Mouse (Mus musculus) CH12F3 (cell line): Measurements from ENCODE around the gene Slc13a2.

Source experiments
- in situ Hi-C: fragments of 300-500 bp; cut with MboI; formaldehyde crosslinking; loops from 2 replicates; pipeline ENCODE4 v1.14.3; 2020; ENCODE audit warnings: low sequenced_read_pairs

Gene Slc13a2

DNA sequence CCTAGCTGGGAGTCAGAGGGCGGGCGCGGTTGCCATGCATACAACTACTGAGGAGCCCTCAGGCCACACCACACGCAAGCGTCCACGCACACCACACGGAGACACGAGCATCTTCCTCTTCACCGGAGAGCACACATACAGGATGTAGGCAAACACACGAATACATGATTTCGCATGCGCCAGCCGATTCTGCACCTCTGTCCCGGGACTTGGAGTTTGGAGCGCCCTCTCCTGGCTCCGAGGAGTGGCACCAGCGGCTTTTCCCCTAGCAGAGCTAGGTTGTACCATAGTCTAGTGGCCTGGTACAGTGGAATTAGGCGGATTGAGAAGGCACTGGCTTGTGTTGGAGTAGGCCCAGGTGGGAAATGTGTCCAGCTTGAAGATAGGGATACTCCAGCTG lies 24.6 kb downstream of the Slc13a2 start:
- in situ Hi-C loops = no loop called here

DNA sequence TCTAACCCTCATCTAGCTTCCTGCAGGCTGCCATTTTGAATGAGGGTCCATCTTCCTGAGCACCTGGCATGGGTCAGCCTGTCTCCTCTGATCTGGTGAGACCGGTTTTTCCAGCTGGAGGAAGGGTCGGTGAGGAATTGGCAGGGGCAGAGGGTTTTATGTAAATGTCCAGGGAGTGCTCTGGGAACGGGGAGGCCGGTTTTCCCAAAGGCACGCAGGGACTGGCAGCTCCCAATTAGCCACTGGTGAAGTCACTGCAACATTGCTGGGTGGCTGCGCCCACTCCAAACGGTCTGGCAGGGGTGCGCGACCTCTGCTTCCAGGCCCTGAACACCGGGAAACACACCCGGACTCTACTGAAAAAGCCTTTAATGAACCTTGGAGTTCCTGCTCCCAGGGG lies 25.1 kb downstream of the Slc13a2 start:
- in situ Hi-C loops = no loop called here

DNA sequence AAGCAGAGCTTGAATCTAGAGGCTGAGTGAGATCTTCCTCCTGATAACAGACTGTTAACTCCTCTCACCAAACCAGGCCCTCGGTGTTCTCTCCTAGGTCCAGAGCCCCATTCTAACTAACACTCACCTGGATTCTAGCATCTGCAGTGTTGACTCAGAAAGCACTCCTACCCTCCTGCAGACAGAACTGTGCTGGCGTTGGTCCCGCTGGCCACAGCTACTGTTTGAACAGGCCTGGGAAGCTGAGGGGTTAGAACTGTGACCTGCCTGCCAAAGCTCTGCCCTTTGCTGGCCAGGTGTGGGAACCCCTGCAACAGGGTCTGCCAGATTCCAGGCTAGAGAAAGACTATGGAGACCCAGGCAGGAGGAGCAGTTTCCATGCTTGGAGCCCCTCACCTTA lies 29.3 kb downstream of the Slc13a2 start:
- in situ Hi-C loops = no loop called here

DNA sequence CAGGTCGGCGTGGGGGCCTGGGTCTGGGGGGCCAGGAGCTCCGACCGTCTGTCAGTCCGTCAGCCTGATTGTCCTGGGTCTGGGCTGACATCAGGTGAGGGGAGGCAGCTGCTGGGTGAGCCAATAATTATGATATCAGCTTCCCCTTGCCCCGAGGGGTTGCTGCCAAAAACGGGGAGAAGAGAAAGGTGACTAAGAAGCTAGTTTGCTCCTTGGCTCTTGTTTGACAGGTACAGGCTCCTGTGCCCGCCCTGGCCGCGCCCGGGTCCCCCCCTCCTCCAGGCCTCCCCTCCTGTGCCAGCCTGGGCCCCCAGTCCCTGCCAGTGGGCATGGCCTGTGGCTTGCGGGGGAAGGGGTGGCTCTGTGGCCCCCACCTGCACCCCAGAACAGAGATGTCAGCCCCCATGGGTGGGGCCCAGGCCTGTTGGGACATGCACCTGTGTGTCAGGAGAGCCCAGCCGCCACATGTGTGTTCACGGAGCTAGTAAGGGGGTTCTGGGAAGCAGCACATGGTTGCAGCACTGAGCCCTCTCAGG lies 35.4 kb downstream of the Slc13a2 start, which contains the start of gene Foxn1:
Gene Foxn1 (minus strand): TSS at position 51 of the 536 bp plus-strand sequence.
- in situ Hi-C loops = no loop called here

DNA sequence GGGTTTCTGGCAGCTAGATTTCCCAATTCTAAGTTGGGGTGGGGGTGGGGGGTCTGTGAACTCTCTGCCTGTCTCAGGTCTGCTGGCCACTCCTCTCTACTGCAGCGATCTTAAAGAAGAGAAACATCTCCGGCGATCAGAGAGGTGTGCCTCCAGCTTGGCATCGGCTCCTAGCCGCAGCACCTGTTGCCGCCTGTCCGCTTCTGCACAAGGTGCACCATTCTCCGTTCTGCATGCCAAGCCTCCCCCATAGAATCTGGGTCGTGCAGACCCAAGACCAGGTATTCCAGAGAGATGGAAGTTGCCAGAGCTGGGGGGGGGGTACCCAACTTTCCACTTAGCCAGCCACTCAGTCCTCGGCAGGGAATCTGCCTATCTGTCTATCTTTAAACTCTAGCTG lies 36.2 kb downstream of the Slc13a2 start:
- in situ Hi-C loops = no loop called here

DNA sequence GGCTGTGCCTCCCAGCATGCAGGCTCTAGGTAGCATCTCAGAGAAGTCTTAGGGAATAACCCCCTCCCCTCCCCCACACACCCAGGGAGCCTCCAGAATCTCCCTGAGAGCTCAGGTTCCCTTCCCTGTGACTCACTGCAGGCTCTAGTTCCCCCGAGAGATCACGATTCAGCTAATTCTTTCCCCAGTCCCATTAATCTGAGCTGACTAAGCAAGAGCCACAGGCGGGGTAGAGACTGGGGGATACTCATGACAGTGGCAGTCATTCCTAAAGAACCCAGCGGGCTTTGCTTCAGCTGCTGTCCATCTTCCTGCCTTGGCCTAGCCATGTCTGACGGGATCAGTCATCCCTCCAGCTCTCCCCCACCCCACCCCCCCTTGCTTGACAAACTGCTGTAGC lies 39.3 kb downstream of the Slc13a2 start:
- in situ Hi-C loops = no loop called here

DNA sequence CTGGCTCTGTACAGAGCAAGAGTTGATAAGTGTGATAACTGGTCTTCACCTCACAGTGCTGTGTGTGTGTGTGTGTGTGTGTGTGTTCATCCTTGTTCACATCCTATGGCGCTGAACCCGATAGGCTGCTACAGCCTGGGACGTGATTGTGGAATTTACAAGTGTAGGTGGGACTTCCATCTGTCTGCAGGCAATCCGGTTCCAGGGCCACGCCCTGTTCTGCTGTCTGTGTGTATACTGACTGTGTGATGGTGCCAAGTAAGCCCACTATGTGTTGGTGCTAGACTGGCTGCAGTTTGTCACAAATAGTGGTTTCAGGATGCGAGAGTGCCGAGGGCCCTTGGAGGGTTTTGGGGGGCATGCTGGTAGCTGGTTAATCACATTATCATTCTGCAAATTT lies 39.7 kb downstream of the Slc13a2 start:
- in situ Hi-C loops = no loop called here

DNA sequence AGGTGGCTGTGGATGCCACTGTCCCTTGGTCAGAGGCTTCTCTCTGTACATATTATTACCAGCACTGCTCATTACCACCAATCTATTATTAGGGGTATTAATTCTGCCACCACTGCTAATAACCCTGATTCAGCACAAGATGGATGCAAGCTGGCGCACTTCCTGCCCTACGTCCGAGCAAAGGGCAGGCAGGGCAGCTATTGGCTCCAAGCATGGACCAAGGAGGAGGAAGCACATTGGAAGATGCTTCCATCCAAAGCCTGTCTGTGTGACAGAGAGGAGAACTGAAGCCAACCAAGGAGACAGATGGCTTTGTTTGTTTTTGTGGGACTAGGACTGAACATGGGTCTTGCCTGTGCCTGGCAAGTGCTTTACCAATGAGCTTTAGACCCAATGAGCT lies 41.0 kb downstream of the Slc13a2 start:
- in situ Hi-C loops = no loop called here

DNA sequence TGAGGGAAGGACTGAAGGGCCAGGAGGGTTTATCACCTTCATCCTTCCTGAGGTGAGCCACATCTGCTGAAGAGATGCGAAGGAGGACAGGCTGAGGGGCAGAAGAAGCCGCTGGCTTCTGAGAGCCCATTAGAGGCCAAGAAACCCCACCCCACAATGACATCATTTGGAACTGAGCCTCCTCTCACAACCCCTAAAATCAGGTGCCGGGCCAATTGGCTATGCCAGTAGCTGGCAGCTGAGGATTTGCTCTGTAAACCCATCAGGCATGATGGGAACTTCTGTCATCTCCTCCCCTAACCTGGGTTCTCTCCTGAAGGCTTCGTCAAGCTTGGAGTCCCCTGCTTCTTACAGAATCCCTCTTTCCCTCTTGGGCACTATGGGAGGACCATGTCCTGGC lies 41.7 kb downstream of the Slc13a2 start:
- in situ Hi-C loops = no loop called here

DNA sequence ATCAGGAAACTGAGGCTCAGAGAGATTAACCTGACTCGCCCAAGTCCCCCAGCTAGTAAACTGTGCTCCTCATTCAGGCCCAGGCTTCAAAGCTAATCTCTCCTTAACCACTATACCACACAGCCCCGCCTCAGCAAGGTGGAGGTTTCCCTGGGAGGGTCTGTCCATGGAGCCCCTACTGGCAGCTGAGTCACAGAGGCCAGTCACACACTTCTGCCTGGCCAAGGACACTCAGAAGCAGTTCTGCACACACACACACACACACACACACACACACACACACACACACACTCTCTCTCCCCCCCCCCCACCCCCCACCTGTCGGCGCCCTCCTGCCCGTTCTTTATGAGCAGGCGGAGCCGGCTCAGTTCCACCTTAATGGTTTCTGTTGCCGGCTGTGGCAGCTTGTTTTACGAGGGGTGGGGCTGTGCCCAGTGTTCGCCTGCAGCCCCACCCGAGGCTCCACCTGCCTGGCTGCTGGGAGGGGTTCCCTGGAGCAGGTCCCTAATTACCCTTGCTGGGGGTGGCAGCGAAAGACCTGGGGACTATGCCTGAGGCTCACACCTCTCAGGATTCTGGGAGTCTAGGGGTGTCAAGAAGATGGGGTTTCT lies 44.4 kb downstream of the Slc13a2 start:
- in situ Hi-C loops = no loop called here

DNA sequence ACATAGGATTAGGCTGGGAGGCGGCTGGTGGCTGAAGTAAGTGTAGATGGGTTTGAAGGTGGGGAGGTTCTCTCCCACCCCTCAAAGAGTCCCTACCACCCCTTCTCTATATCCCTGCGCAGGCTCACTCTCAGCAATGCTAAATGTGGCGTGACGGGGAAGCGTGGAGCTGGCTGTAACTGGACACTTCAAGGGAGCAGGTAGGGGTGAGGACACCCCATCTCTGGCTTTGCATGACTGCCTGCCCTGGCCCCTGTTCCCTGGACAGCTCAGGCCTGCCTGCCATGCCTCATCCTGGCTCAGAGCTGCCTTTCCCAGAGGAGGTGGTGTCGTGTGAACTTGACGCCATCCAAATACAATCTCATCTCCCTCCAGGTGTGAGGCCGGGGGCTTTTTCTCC lies 47.9 kb downstream of the Slc13a2 start:
- in situ Hi-C loops = no loop called here

DNA sequence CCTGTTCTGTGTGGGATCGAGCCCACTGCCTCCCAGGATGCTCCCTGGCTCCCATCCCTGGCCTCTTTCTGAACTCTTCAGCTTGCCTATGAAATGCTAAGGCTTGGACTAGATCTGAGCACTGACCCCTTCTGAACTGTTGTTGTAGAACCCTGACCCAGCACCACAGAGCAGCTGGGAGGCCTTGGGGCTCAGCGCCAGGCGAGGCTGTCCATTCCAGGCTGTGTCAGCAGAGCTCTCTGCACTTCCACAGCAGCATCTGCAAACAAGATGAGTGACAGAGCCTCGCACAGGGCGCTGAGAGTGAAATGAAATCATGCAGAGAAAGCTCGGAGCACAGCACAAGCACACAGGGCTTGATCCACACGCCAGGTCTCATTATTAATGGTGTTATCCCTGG lies 49.4 kb downstream of the Slc13a2 start:
- in situ Hi-C loops = no loop called here

DNA sequence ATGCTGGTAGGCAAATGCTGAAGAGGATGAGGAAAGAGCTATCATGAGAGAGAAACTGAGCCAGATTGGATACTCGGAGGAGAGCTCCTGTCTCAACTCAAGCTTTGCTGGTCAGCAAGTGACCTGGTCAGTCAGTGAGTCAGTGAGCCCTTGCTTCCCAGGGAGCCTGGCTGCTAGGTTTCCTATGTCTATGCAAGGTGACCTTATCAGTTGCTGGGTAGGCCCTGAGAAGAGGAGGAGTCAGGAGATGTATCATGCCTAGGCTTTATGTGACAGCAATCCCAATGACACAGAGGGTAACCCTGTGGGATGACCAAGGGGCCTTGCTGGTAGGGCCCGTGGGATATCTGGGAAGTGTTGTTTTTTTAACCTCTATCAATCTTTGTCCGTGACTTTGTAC lies 49.9 kb downstream of the Slc13a2 start:
- in situ Hi-C loops = no loop called here

DNA sequence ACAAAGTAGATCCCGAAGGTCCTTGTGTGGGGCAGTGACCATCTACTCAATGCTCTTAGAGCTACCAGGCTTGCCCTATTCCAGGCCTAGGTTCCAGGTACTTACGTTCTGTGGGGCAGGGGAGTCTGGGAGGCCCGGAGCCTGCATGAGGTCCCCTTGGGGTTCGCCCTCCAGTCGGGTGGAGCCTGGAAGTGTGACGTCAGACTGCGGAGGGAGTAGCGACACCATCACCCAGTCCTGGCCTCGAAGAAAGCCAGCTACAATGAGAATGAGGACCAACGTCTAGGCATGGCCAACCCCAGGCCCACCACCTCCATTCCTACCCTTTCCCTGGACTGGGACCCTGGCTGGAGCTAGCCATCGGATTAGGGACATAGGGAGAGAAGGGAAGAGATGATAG lies 50.3 kb downstream of the Slc13a2 start:
- in situ Hi-C loops = no loop called here

DNA sequence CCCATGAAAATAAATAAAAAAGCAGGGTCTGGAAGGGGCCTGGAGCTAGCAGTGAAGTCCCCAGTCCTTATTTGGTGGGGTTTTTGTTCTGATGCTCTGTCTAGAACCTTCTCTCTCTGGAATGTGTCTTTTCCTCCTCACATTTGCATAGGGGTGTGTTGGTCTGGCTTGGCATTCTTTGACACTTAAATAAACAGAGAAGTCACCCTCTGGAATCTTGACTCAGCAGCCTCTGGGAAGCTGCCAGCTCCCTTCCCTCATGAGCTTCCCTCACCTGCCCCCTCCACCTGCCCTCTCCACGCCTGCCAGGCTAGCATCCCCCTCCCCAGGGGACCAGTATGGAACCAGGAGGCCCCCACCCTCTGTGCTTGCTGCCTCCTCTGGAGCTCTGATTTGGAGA lies 51.6 kb downstream of the Slc13a2 start:
- in situ Hi-C loops = no loop called here

DNA sequence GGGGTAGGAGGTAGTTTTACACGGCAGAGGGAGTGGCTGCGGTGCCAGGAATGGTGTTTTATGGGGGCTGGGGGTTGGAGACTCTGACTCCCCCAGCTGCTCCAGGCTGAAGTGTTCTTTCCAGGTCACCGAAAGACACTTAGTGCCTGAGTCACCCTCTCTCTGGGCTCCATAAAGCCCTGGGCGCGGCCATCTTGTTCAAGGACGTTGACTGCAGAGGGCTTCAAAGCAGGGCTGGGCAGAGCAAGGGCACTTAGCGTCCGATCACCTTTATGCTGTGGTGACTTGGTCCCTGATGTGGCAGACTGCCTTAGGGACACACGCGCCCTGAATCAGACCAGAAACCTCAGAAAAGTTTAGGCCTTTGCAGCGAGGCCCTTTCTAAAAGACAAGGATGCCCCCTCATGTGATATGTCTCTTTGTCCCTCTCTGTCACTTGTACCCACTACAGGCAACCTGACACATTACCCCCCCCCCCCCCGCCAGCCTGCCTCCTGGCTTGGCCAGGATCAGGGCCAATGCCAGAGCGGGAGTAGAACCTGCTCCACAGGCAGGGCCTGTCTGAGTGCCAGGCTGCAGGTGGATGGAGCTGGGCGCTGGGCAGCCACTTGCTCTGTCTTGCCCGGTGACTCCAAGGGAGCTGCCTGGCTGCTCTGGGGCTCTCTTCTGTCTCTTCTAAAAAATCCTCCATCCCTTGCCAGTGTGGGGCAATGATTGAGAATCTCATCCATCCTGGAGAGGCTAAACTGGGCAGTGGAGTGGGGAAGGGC lies 54.4 kb downstream of the Slc13a2 start:
- in situ Hi-C loops = no loop called here

DNA sequence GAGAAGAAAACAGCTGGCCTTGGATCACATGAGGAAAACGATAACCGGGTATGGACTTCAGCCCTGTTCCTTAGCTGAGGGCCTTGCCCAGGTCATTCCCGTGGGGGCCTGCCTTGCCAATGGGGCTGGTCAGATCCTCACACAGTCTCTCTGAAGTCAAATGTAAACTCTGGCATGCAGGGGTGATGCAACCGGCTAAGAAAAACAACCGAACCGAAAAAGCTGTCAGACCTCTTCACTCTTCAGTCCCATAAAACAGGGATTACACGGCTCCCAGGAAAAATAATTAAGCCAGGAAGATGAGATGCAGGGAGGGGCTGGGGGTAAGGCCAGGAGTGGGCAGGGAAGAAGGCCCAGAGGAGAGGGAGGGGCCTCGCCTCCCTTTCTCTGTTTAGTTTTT lies 57.9 kb downstream of the Slc13a2 start:
- in situ Hi-C loops = no loop called here

DNA sequence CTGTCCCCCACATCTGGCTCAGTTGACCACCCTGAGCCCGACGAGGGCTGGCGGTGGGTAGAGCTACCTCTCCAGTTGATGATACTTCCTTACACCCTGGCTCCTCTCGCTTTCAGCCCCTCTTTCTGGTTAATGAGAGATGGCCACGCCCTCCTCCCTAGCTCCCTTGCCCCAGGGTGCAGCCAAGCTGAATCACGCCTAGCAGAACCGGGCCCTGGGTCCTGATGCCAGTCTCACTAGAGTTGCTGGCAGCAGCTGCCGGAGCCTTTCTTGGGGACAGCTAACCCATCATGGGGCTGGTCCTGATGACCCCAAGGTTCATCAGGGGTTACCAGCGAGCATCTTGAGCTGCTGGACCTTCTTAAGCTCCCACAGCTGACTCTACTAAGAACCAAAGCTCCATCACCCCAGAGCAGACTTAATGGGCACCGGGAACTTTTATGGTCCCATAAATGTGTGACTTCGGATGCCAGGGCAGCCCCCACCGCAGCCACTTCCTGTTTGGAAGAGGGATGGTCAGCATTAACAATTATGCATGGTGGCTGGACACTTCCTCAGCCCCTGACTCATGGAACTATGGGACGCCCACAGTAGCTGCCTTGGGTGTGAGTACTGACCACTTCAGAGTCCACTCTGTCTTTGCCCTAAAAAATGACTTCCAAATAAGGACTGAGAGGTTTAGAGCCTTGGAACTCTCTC lies 58.6 kb downstream of the Slc13a2 start:
- in situ Hi-C loops = no loop called here

DNA sequence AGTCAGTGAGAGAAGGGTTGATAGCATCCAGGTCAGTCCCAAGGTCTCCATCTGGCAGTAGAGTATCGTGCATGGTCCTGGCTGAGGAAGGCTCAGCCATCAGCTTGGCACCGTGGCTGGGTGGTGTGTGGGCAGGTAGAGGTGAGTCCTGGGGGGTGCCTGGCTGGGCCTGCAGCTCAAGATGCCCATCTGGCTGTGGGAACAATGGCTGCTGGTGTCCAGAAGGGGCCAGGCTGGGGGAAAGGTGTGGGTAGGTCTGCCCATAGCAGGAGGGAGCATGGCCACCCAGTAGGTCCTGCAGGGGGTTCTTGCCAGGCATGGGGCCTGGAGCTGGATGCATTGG lies 61.3 kb downstream of the Slc13a2 start:
- in situ Hi-C loops = no loop called here

DNA sequence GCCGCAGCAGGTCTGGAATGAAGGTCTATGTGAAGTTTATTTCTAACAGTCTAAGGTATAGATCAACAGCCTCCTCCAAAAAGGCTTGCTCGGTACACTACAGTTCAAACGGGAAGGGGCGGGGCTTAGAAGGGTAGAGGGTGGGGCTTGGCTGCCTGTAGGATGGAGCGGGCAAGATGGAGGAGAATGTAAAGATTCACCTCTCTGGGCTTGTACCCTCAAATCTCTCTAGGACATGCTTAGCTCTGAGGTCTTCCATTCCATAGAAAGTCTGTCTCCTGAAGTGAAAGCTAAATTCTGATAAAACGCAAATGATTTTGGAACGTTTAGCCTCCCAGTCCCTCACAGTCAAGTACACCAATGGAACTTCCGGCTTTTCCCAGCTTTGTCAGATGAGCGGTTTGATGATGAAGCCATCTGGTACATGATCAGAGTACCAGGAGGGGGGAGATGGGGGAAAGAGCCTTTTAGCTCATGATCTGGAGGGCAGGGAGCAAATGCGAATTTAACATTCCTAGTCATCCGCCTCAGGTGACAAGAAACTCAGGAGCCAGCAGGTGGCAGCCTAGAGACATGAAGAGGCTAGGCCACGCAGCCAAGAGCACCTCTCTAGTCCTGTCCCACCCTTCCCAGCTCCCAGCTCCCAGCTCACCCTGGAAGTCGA lies 61.8 kb downstream of the Slc13a2 start:
- in situ Hi-C loops = no loop called here

DNA sequence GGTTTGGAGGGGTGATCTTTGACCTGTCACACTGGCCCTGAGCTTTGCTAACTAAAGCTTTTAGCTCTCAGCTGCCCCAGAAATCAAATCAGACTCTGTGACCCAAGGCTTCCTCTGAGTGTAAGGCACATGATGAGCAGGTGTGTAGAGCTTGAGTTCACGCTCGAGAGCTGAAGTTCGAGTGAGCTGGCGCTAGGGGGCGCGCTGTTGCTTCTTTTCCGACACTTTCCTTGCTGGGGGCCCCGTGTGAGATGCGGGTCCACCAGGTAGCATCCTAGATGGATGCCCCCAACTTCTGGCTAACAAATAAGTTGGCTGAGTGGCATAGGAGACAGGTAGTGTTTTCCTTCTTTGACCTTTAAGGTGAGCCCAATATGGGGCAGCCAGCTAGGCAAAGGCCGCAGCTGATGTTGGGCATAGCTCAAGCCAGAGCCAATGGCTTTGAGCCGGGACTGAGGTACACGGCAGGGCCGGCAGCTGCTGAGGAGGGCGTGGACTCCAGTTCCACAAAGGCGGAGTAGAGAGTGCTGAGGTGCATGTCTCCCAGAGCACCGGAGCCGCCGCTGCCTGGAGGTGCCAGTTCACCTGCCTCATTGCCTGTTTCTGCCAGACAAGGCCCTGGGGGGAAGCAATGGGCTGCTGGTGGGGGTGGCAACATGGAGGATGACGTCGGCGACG lies 63.5 kb downstream of the Slc13a2 start:
- in situ Hi-C loops = no loop called here
